Mouse (Mus musculus) midbrain, embryonic 13.5 days (tissue): ENCODE measurements around the gene Ifi205. TPM values are rescaled to one million over a fixed set of nuclear protein-coding genes. Genes with fewer than 3 reads are reported as not detected.

ENCODE experiments used
- polyA plus RNA-seq: library from polyadenylated mRNA; unstranded; fragments of >200 nt; fragmentation: Nextera tagmentation; extraction: Ambion mirVana; gene quantifications from 2 replicates; pipeline ENCODE4 v1.2.1, GENCODE M21; 2015

Gene Ifi205
- polyA plus RNA-seq, 1 experiment from 2014 or later = not detected

Other genes starting within 250 kb of the Ifi205 start
- gene Ifi211, start 118.8 kb downstream of the Ifi205 start, polyA plus RNA-seq = 0.24 and 0.32 TPM in 2 replicates
- 0.48 and 0.99 TPM in 2 replicates for gene Mndal, start 89.3 kb downstream of the Ifi205 start, polyA plus RNA-seq
- gene Ifi203, start 89.1 kb downstream of the Ifi205 start, polyA plus RNA-seq = 0.15 and 0.18 TPM in 2 replicates
- not detected in 2 replicates for gene Ifi202b, start 49.1 kb downstream of the Ifi205 start, polyA plus RNA-seq
- not detected in 2 replicates for gene Olfr433, start 8.9 kb upstream of the Ifi205 start, polyA plus RNA-seq
- not detected in 2 replicates for gene Olfr432, start 17.4 kb upstream of the Ifi205 start, polyA plus RNA-seq
- not detected in 2 replicates for gene Olfr430, start 34.8 kb upstream of the Ifi205 start, polyA plus RNA-seq
- not detected in 2 replicates for gene Olfr429, start 52.5 kb upstream of the Ifi205 start, polyA plus RNA-seq
- gene Olfr427, start 65.1 kb upstream of the Ifi205 start, polyA plus RNA-seq = not detected in 2 replicates
- not detected in 2 replicates for gene Olfr231, start 89.4 kb upstream of the Ifi205 start, polyA plus RNA-seq
- gene Olfr424, start 99.7 kb upstream of the Ifi205 start, polyA plus RNA-seq = not detected in 2 replicates
- gene Olfr420, start 123.8 kb upstream of the Ifi205 start, polyA plus RNA-seq = not detected in 2 replicates
- gene Spta1, start 141.0 kb upstream of the Ifi205 start, polyA plus RNA-seq = 0.12 TPM in 2 replicates
- gene Olfr419, start 220.3 kb upstream of the Ifi205 start, polyA plus RNA-seq = not detected in 2 replicates